Comparison of ENCODE assay signal across 17 mouse cellular contexts in genomic region chr7:90395073-90395472, GRCm38 (mm10). TPM values are rescaled to one million over a fixed set of nuclear protein-coding genes. Genes with fewer than 3 reads are reported as not detected.
"Had no signal": no experiment of that assay in that cellular context is flagged by ENCODE, and none has a peak within 500 bp of the region (broad histone marks: within the 10 kb centered on the region; RNA-seq: fewer than 3 reads in every experiment).

No protein-coding gene starts in this region.

- H3K27ac ChIP-seq: kidney, embryonic 15.5 days; limb, embryonic 12.5 days; limb, embryonic 15.5 days; liver, embryonic 13.5 days; macrophage had no signal

- H3K4me3 ChIP-seq: kidney, embryonic 15.5 days; limb, embryonic 12.5 days; limb, embryonic 15.5 days; liver, embryonic 13.5 days had no signal

- H3K9me3 ChIP-seq: kidney, embryonic 15.5 days; limb, embryonic 12.5 days; limb, embryonic 15.5 days; liver, embryonic 13.5 days had no signal

- H3K4me1 ChIP-seq: kidney, embryonic 15.5 days; limb, embryonic 12.5 days; limb, embryonic 15.5 days; liver, embryonic 13.5 days had no signal

- H3K36me3 ChIP-seq: kidney, embryonic 15.5 days; limb, embryonic 12.5 days; limb, embryonic 15.5 days; liver, embryonic 13.5 days had no signal

- H3K4me2 ChIP-seq: kidney, embryonic 15.5 days; limb, embryonic 12.5 days; limb, embryonic 15.5 days; liver, embryonic 13.5 days had no signal

- DNase-seq: kidney, adult 8-10 months; kidney, postnatal 10 days; kidney, postnatal 4 days; left cerebral cortex, postnatal 4 days; liver, embryonic 13.5 days; lung, adult 2 months; lung, postnatal 10 days; midbrain, embryonic 14.5 days; thymus, adult 18-20 months; thymus, postnatal 36 days had no signal

- H3K9ac ChIP-seq: kidney, embryonic 15.5 days; limb, embryonic 12.5 days; limb, embryonic 15.5 days; liver, embryonic 13.5 days had no signal

- H3K27me3 ChIP-seq: kidney, embryonic 15.5 days; limb, embryonic 12.5 days; limb, embryonic 15.5 days; liver, embryonic 13.5 days had no signal

RNA-seq across cellular contexts. Expression of gene Ccdc89, which starts 31.3 kb away (rescaled TPM):
- total RNA-seq: megakaryocyte, adult 5-6 weeks had no signal
- polyA plus RNA-seq: small intestine, adult 2 months; spleen, adult 2 months had no signal
